Mouse (Mus musculus): ENCODE results near the gene 2010111I01Rik.

The 2010111I01Rik gene

DNA sequence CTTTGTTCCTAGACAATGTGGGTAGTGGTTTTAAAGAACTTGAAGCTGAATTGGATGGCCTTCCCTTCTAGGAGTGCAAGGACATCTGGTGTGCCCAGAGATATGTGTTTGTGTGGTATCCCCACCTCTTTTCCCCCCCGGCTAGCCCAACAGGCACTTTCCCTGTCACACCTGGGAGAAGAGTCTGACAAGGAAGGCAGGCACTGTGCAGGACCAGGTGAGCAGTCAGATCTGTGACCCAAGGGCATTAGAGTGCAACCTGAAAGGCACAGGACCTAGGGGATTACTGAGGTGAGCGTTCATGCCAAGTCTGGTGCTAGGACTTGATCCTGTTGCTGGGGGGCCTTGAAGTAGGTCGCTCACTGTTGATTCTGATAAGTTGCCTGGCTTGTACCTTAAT, 277.0 kb downstream of the 2010111I01Rik start:
- DNase-seq (ENCODE audit: low read depth, low spot score): no peak
- Histone ChIP-seq H3K27me3 (ENCODE audit: control insufficient read depth, insufficient read depth, low read length, poor library complexity, severe bottlenecking) (no peaks in the 10 kb centered on the region), H3K36me3 (ENCODE audit: control insufficient read depth, insufficient read depth, low read length, poor library complexity, severe bottlenecking) (no peaks in the 10 kb centered on the region)

DNA sequence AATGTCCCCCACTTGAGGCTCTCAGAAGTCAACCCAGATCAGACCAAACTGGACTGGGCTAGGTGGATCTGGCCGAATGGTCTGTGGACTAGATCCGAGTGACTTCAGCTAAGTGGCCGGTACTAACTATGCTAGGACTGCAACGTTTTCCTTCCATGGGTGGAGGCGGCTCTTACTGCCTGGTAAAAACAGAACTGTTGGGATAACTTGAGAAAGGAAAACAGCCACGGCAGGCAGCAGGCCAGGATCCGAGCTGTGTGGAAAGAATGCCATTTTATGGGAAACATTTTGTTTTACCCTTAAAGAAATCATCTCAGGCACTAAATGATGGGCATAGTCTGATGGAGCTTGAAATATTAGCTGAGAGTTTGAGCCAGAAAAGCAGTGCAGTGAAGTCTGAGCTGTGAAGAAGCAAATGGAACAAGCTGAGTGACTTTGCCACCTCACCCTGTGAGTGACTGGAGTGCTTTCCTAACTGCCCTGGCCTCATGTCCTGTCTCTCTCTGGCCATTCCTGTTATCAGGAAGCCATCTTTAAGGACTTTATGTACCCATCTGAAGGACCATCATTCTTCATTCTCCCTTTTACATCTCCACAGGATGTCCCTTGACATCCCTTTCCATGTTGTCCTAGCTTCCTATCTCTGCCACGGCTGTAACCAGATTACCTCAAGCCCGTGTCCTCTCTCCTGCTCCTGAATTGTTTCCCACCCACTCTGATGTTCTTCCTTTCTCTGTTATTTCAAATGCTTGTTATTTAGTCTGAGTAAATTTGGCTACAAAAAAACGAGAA, 277.9 kb downstream of the 2010111I01Rik start:
- no peaks in the 10 kb centered on the region for H3K36me3 ChIP-seq (ENCODE audit: control insufficient read depth, insufficient read depth, low read length, poor library complexity, severe bottlenecking)
- no peaks in the 10 kb centered on the region for H3K27me3 ChIP-seq (ENCODE audit: control insufficient read depth, insufficient read depth, low read length, poor library complexity, severe bottlenecking)
- DNase-seq (ENCODE audit: low read depth, low spot score): no peak

DNA sequence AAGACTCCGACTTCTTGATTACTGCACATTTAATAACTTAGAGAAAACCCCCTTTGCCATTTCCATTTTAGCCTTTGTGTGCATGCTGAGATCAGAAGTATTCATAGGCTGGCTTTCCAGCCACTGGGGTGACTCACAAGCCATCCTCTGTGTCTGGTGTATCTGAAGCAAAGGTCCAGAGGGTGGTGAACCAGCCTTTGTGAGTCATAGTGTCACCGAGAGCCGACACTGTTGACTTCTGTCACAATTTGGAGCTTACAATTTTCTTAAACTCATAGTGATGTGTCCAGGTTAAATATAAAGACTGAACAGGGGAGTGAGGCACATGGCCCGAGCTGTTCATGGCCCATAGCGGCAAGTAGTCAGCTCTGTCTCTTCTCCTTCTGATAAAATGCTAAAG, 278.9 kb downstream of the 2010111I01Rik start:
- no peaks in the 10 kb centered on the region for H3K36me3 ChIP-seq (ENCODE audit: control insufficient read depth, insufficient read depth, low read length, poor library complexity, severe bottlenecking)
- DNase-seq (ENCODE audit: low read depth, low spot score): no peak
- no peaks in the 10 kb centered on the region for H3K27me3 ChIP-seq (ENCODE audit: control insufficient read depth, insufficient read depth, low read length, poor library complexity, severe bottlenecking)

DNA sequence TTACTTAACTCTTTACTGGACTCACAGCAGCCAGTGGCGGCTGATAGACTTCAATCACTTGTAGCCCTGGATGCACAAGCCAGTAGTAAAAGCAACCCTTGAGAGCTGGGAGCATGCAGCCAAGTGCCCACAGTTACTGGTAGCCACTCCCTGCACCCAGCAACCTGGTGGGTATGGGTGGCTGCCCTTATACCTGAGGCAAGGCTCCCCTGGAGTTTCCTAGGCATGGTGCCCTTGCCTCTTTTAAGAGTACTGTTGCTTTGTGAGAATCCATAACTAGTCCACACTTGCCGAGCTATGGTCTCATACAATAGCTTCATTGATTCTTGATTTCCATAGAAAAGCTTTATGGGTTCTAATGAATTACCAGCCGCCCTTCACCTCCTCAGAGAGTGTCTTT, 279.7 kb downstream of the 2010111I01Rik start:
- Histone ChIP-seq H3K27me3 (ENCODE audit: control insufficient read depth, insufficient read depth, low read length, poor library complexity, severe bottlenecking) (no peaks in the 10 kb centered on the region), H3K36me3 (ENCODE audit: control insufficient read depth, insufficient read depth, low read length, poor library complexity, severe bottlenecking) (no peaks in the 10 kb centered on the region)
- no peak for DNase-seq (ENCODE audit: low read depth, low spot score)

DNA sequence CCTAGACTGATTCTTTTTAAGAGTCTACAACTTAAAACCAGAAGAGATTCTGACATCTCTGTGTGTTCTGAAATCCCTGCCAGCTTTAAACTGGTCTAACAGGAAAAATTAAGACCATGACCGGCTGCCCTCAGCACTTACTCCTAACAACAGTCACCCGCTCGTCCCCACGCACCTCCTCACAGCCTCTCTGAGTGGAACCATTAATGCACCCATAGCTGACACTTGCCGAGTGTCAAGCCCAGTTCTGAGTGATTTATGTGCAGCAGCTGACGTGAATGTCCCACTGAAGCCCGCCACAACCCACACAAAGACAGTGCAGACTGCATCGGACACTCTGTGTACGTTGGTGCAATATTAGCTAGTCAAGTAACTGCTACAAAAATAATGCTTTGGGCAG, 280.5 kb downstream of the 2010111I01Rik start:
- no peaks in the 10 kb centered on the region for H3K36me3 ChIP-seq (ENCODE audit: control insufficient read depth, insufficient read depth, low read length, poor library complexity, severe bottlenecking)
- DNase-seq (ENCODE audit: low read depth, low spot score): no peak
- H3K27me3 ChIP-seq (ENCODE audit: control insufficient read depth, insufficient read depth, low read length, poor library complexity, severe bottlenecking): no peaks in the 10 kb centered on the region

DNA sequence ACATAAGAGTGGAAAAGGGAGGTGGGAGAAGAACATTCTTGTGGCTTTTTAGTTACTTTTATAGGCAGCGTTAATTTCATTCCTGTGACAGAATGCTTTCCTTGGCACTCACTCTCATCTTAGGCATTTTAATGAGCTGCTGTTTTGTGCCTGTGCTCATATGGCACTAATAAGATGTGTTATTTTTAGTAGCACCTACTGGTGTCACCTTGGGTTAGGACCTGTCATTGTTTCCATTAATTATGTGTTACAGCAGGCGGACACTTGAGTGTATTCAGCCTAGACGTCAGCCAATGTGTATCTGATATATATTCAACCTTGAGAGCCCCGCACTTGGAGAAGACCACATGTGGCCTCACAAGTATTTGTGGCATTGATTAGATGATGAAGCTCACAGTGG, 281.1 kb downstream of the 2010111I01Rik start:
- Histone ChIP-seq H3K27me3 (ENCODE audit: control insufficient read depth, insufficient read depth, low read length, poor library complexity, severe bottlenecking) (no peaks in the 10 kb centered on the region), H3K36me3 (ENCODE audit: control insufficient read depth, insufficient read depth, low read length, poor library complexity, severe bottlenecking) (no peaks in the 10 kb centered on the region)
- no peak for DNase-seq (ENCODE audit: low read depth, low spot score)

DNA sequence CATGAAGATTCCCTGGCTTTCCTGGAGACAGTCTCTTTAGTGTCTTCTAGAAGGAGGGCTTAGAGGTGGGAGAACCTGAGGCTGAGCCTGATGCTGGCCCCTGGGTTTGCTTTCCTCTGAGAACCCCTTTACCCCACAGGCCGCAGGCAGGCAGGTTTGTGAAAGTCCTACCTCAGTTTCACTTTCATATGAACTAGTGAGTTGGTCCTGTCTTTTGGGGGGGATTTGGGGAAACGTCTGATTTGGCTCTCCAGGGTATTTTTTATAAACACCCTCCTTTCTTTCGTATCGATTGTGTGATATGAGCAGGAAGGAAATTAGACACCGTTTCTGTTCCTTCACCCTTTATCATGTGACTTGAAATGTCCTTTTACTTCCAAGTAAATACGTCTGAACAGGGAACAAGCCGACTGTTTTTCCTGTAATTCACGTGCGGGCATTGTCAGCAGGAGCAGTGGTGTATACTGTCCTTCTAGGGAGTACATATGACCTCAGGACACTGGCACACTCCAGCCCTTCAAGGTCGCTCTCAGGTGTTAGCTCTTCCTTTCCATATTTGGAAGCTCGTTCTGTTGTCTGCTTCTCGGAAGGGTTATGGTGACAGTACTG, 281.7 kb downstream of the 2010111I01Rik start:
- Histone ChIP-seq H3K27me3 (ENCODE audit: control insufficient read depth, insufficient read depth, low read length, poor library complexity, severe bottlenecking) (no peaks in the 10 kb centered on the region), H3K36me3 (ENCODE audit: control insufficient read depth, insufficient read depth, low read length, poor library complexity, severe bottlenecking) (no peaks in the 10 kb centered on the region)
- DNase-seq (ENCODE audit: low read depth, low spot score): no peak

DNA sequence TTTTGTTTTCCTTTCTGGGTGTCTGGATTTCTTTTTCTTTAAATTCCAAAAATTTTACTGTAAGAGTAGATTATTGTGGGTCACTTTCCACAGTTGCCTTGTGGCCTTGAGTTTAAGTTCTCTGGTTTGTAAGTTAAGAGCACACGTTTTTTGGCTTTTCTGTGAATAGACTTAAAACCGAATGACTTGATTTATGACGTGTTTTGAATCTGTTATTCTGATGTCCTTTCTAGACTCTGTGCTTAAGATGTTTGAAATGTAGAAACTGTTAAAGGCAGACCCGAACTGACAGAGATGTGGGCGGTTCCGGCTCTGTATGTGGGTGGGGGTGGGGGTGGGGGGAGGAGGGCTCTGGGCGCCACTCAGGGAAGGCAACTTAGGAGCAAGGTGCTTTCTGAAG, 282.3 kb downstream of the 2010111I01Rik start:
- no peak for DNase-seq (ENCODE audit: low read depth, low spot score)
- H3K36me3 ChIP-seq (ENCODE audit: control insufficient read depth, insufficient read depth, low read length, poor library complexity, severe bottlenecking): no peaks in the 10 kb centered on the region
- H3K27me3 ChIP-seq (ENCODE audit: control insufficient read depth, insufficient read depth, low read length, poor library complexity, severe bottlenecking): no peaks in the 10 kb centered on the region

DNA sequence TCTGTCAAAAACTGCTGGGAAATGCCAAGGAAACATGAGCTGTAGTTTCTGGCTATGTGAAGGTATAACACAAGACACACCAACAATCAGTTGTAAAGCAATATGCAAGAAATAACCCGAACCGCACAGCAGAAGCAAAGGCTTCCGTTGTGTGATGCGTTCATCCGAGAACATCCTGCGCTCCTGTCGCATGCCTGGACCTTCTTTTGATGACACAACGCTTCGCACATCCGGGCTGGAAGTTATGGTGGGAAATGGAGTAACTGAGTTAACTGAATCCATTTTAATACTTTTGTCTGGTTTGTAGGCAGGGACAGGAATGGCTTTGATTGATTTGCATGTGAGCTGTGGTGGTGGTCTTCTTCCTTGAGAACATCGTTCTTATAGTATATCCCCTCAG, 282.9 kb downstream of the 2010111I01Rik start:
- DNase-seq (ENCODE audit: low read depth, low spot score): no peak

DNA sequence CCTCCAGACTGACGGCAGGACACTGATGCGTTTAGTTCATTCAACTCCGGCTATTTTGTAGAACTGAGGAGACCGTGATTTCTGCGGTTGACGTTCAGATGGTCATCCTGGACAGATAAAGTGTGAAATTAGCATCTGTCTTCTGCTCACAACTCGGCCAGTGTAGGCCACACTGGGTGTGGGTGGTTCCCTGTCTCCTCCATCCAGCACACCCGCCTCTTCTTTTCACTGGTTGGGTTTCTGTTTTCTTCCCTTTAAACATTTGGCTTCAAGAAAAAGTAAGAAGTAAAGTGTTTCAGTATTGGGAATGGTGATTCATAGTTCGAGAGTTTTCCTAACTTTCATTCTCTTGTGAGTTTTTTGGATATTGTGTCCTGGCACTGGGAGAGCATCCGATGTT, 283.6 kb downstream of the 2010111I01Rik start:
- no peaks in the 10 kb centered on the region for H3K27me3 ChIP-seq (ENCODE audit: control insufficient read depth, insufficient read depth, low read length, poor library complexity, severe bottlenecking)
- DNase-seq (ENCODE audit: low read depth, low spot score): no peak
- no peaks in the 10 kb centered on the region for H3K36me3 ChIP-seq (ENCODE audit: control insufficient read depth, insufficient read depth, low read length, poor library complexity, severe bottlenecking)

More for the DNA sequence above, 282.9 kb downstream of the 2010111I01Rik start:
- no peaks in the 10 kb centered on the region for H3K27me3 ChIP-seq (ENCODE audit: control insufficient read depth, insufficient read depth, low read length, poor library complexity, severe bottlenecking)
- H3K36me3 ChIP-seq (ENCODE audit: control insufficient read depth, insufficient read depth, low read length, poor library complexity, severe bottlenecking): no peaks in the 10 kb centered on the region

DNA sequence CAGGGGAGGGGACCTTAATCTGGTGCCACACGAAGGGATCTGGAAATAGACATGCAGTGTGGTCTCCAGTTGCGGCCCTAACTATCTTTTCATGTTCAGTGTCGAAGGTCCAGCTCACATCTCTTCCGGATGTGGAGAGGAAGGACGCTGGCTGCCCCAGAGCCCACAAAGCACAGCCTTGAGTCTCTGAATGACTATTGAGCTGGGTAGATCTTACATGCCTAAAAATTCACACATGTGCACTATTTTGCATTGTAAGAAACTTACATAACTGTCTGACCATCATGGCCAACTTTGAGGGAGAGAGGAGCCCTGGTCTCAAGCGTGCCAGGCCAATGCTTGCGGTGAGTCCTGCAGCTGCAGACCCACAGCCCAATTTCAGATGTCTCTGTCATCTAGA, 284.5 kb downstream of the 2010111I01Rik start:
- DNase-seq (ENCODE audit: low read depth, low spot score): no peak
- H3K27me3 ChIP-seq (ENCODE audit: control insufficient read depth, insufficient read depth, low read length, poor library complexity, severe bottlenecking): no peaks in the 10 kb centered on the region
- H3K36me3 ChIP-seq (ENCODE audit: control insufficient read depth, insufficient read depth, low read length, poor library complexity, severe bottlenecking): no peaks in the 10 kb centered on the region

DNA sequence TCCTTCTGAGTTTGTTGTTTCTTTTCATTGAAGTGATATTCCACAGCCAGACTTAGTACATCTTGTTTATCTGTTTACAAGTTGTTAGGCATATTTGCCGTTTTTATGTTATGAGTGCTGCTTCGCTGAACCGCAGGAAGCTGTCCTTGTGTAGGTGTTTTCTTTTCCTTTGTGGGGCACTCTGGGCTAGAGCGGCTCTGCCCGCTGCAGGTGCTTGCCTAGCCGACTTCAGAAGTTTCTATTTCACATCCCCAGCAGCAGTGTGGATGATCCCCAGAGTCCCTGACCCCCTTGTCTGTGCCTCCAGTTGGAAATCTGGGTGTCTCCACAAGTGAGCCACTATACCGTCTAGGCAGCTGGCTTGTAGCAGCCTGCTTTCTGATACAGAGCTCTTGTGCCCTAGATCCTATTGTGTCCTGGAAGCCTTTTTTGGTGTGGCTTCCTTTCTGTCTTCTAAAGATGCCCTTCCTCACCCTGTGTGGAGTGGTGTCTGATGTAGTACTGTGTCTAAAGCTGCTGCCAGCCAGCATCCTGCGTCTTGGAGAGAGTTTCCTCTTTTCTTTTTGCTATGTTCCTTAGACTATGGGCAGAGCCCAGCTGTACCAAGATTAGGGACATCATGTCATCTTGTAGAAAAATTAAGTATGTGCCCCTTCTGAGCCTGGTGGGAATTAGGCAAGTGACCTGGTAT, 285.2 kb downstream of the 2010111I01Rik start:
- DNase-seq (ENCODE audit: low read depth, low spot score): no peak
- Histone ChIP-seq H3K36me3 (ENCODE audit: control insufficient read depth, insufficient read depth, low read length, poor library complexity, severe bottlenecking) (no peaks in the 10 kb centered on the region), H3K27me3 (ENCODE audit: control insufficient read depth, insufficient read depth, low read length, poor library complexity, severe bottlenecking) (no peaks in the 10 kb centered on the region)

DNA sequence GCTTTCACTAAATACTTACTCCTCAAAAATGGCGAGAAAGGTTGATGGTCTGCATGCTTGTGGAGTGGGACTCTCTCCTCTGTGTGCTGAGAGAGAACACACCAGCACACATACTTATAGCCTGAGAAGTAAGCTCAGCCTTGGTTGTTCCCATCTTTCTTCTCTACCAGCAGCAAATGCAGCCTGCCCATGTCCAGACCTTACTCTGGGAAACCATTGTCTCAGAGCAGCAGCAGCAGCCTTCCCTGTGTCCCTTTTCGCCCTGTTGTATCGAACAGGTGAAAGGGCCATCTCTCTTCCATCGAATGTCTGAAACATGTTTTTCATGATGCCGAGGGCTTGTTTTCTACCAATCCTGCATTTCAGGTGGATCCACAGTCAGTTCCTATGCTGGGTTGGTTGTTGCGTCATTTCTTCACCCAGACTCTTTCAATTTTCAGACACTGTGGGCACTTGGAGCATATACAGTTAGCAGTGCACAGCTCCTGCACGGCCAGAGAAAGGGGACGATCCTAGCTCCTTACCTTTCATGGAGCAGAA, 285.8 kb downstream of the 2010111I01Rik start:
- Histone ChIP-seq H3K36me3 (ENCODE audit: control insufficient read depth, insufficient read depth, low read length, poor library complexity, severe bottlenecking) (no peaks in the 10 kb centered on the region), H3K27me3 (ENCODE audit: control insufficient read depth, insufficient read depth, low read length, poor library complexity, severe bottlenecking) (no peaks in the 10 kb centered on the region)
- DNase-seq (ENCODE audit: low read depth, low spot score): no peak

DNA sequence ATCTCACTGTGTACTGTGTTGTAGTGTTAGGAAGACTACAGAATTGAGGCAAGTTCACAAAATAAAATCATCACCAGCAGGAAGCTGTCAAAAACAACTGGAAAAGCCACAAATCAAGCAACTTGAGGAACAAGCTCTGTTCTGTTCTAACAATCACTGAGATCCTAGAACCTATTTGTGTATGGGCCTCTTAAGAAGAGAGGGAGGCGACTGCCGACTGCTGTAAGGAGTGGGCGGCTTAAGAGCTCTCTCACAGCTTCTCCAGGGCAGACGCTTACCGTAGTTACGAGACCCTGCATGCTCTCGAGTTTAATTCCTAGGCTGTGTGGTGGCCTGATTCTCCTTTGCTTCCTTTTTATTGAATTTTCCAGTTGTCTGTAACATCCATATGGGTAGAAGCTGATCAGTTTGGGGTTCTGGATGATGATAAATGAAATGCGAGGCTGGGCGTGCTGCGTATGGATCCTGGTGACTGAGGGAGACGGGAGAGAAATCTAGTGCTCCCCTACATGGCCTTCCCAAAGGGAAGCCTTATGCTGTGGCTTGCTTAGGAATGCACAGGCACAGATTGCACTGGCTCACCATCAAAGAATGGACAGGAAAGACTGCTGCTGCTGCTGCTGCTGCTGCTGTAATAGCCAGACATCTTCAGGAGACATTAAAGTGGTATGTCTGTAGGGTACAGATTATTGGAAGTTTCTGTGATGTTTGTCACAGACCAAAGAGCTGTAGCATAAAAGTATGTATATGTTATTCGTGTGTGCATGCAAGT, 286.6 kb downstream of the 2010111I01Rik start:
- no peak for DNase-seq (ENCODE audit: low read depth, low spot score)
- H3K36me3 ChIP-seq (ENCODE audit: control insufficient read depth, insufficient read depth, low read length, poor library complexity, severe bottlenecking): no peaks in the 10 kb centered on the region
- H3K27me3 ChIP-seq (ENCODE audit: control insufficient read depth, insufficient read depth, low read length, poor library complexity, severe bottlenecking): no peaks in the 10 kb centered on the region

All from splenic B cell, adult 2 months (primary cell).